Mouse (Mus musculus) retina, postnatal 7 days (tissue): ENCODE data around the gene Pinlyp.
"Not testable (repeated sequence)": the region's sequence is repeated elsewhere in the genome, so short reads cannot be mapped to it uniquely, and the experiment has no call there.

ENCODE experiments used
- DNase-seq: peaks from one replicate; pipeline ENCODE4 v3.0.0-alpha.2; 2012; ENCODE audit warnings: low read depth, low spot score

The Pinlyp gene

DNA sequence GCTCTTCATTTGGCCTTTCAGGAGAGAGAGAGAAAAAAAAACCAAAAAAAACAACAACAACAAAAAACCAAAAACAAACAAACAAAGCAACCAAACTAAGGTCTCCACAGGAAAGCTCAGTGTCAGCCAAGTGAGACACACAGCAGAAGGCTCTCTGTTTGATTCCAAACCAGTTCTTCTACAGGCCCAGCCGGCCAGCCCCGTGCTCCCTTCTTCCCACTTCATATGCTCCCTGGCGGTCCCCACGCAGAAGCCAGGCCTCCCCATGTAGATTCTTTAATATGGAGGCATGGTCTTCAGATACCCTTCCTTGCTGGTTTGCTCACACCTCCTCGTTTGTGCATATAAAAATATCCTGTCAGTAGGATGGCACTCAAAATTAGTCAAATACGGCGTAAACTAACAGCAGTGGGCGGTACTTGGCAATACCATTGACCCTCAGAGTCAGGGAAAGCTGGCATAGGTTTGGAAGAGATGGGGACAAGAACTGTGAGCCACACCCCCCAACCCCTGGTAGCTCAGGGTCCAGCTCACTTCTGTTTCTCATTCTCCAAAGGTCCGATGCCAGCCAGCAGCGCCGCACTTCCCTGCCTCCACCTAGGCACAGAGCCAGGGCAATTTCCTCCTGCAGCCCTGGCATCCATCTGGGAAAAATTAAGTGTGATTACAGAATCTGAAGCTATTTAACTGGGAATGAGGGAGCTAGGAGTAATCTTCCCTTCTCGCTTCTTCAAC lies 20.1 kb downstream of the Pinlyp start:
- no peak for DNase-seq

DNA sequence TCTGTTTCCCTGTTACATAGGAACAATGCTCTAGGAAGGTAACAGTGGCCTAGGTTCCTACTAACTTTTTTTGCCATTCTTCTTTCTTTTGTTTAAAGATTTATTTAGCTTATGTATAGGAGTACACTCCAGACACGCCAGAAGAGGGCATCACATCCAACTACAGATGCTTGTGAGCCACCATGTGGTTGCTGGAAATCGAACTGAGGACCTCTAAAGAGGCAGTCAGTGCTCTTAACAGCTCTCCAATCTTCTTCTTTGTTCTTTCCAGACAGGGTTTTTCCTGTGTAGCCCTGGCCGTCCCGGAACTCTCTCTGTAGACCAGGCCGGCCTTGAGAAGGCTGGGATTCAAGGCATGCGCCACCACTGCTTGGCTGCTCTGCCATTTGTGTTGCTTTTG lies 20.9 kb downstream of the Pinlyp start:
- DNase-seq, result no peak

DNA sequence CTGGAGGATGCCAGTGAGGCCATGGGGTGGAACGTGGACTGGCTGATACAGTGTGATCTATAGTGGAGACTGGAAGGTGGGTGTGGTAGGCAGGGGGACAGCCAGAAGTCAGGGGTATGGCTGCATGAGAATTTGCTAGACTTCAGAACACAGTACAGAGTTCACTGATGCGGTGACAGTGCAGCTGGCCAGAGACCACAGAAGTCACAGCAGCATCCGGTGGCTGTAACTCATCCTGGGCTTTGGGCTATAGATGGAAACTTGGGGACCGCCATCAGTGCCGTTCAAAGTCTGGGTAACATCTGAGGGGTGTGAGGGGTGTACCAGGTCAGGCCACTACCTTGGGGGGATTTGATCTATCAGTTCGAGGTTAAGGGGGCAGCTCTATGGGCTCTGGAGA lies 22.2 kb downstream of the Pinlyp start:
- no peak for DNase-seq

DNA sequence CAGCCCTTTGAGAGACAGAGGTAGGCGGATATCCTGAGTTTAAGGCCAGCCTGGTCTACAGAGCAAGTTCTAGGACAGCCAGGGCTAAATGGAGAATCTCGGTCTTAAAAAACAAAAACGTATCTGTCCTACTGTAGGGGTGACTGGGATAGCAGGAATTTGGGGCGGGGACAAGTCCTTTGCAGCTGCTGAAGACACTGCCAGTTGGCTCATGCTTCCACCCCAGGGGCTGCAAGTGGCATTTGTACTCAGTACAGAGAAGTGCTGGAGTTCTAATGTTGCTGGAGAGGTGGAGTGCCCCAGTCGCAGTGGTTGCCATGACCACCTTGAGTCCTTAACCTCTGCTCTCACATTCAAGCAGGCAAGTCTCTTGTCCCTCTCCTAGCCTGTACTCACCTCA lies 23.1 kb downstream of the Pinlyp start:
- DNase-seq, result no peak

DNA sequence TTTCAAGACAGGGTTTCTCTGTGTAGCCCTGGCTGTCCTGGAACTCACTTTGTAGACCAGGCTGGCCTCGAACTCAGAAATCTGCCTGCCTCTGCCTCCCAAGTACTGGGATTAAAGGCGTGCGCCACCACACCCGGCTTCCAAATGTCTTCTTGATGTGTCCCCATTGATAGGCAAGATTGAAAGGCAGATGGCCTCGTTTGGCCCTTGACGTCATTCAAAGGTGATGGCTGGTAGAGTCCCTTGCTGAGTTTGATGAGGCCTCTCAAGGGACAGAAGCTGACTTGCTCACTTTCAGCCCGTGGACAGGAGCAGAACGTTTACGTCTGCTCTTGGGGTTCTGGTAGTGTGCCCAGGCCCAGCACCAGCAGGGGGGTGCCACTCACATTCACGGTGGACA lies 25.9 kb downstream of the Pinlyp start:
- DNase-seq, result not testable (repeated sequence)

DNA sequence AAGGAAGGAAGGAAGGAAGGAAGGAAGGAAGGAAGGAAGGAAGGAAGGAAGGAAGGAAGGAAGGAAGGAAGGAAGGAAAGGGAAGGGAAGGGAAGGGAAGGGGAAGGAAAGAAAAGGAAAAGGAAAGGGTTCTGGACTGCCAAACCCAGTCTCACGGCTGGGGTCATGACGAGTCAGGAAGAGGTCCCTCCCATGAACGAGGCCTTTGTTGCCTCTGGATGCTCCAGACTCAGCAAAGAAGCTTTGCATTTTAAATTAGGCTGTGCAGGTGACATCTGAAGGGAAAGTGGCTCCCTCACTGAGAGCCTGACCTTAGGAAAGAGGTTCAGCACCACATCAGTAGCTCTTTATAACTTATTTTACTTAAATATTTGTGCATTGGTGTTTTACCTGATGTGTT lies 26.8 kb downstream of the Pinlyp start:
- DNase-seq, result no peak

DNA sequence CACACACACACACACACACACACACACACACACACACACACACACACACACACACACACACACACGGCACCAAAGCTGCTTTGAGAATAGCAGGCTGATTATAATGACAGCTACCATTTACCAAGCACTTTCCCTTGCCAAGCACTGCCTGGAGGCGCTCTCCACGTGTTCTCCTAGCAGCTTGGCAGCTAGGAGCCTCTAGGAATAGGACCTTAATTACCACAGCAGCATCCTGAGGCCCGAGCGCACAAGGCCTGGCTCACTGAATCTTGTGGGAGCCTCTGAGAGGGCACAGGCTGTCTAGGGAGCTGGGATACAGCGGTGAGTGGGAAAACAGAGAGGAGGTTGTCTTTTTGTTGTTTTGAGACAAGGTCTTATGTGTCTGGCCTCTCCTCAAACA lies 28.3 kb downstream of the Pinlyp start:
- no peak for DNase-seq

DNA sequence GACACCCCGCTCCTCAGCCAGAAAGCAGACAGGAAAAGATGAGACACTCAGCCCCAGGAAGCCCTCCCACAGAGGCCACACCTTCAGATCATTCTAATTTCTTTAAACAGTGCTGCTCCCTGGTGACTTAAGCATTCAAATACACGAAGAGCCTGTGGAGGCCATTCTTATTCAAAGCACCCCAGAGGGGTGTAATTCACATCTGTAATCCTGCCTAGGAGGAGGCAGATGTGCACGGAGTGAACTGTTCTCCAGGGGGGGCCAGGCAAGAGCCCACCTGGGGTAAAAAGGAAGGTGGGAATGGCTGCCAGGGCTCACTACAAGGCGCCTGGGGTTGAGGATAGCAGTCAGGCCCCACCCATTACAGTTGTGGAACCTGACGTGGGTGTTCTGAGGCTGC lies 28.8 kb downstream of the Pinlyp start:
- DNase-seq, result no peak

DNA sequence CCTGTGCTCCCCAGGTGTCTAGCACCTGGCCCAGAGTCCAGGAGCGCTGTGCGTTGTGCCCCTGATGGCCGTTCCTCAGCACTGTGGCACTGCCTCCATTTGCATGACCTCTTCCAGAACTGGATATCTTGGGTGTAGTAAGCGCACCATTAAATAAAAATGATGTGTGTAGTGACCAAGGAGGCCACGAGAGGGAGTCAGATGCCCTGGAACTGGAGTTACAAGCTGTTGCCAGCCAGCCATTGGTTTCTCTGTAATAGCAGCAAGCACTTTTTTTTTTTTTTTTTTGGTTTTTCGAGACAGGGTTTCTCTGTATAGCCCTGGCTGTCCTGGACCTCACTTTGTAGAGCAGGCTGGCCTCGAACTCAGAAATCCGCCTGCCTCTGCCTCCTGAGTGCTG lies 29.6 kb downstream of the Pinlyp start:
- DNase-seq, result not testable (repeated sequence)

DNA sequence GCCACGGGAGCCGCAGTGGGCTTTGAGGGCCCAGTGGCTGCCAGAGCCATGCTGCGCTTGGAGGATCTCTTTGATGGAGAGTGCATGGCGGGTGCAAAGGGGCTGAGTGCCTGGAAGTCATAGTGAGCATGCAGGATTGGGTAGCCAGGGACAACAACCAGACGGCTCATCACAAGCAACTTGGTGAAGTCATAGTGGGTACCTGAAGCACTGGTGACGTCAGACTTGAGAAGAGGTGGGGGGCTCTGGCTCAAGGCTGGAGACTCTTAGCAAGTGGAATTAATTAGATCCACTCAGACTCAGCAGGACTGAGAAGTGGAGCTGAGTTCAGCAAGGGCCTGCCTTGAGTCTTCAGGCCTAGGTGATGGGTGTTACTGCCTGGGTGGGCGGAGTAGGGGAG lies 33.6 kb downstream of the Pinlyp start, which contains the start of gene AC161166.1:
Gene AC161166.1 (minus strand): TSS at position 101 of the 400 bp plus-strand sequence.
- no peak for DNase-seq

DNA sequence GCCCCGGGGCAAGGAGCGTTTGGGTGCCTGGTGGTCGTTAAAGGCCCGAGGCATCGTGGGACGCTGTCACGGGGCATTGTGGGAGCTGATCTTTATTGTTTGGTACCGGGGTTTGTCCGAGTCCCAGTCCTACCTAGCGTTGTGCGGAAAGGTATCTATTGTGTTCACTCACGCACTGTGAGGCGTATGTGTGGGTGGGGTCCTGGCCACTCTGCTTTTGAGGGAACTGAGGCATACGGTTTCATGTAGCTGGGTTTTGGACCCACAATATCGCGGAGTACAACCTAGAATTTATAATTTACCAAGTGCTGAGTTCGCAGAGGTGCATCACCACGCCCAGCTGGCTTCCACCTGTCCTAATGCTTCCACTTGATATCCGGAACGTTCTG lies 38.2 kb downstream of the Pinlyp start:
- DNase-seq, result no peak

DNA sequence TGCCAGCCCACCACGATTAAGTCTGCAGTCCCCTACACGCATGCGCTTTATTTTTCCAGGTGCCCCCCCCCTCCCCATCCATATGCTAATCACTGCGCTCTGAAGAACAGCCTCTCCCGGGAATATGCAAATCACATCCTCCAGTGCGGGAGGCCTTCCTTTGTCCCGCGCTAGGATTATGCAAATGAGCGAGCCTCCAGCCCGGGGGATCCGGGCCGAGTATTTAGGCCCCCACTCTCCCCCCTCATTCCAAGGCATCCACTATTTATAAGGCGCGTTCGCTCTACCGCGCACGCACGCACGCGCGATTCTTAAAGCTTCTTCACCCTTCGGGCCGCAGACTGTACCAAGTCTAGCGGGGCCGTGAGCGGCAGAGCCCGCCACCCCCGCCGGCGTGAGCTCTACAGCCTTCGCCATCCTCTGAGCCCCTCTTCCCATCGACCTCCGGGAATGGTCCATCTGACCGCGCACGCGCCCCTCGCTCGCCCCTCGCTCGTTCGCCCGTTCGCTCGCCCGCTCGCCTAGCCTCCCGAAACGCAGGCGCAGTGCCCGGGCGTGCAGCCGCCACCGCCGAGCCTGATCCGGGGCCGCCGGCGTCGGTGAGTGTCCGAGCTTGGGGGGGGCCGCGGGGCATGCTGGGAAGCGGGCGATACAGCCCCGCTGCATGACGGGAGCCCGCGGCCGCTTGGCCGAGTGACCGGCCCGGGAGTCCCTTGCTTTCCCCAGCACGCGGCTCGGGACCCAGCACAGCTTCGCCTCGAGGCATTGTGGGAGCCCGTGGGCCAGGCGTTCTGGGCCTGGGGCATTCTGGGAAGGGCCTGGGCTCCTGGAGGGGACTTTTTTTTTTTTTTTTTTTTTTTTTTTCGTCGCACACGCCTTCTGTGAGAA lies 38.8 kb downstream of the Pinlyp start, which contains the start of gene Zfp428:
Gene Zfp428 (plus strand): TSS at position 169 of the 888 bp plus-strand sequence.
- DNase-seq, result peak; percentile 87

DNA sequence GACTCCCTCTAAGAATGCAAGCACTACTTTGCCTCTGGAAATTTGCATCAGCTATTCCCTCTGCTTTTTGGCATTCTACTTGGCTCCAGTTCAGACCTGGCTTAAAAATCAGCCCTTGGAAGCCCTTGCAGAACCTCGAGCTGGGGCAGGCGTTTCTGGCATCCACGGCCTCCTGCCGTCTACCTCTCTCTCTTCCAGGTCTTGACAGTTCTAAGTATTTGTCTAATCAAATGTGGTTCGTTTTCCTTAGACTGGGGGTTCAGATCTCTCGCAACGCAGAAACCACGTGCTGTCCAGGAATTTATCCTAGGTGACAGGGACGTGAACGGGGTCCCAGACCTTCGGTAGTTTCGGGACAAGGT lies 39.5 kb downstream of the Pinlyp start:
- no peak for DNase-seq

DNA sequence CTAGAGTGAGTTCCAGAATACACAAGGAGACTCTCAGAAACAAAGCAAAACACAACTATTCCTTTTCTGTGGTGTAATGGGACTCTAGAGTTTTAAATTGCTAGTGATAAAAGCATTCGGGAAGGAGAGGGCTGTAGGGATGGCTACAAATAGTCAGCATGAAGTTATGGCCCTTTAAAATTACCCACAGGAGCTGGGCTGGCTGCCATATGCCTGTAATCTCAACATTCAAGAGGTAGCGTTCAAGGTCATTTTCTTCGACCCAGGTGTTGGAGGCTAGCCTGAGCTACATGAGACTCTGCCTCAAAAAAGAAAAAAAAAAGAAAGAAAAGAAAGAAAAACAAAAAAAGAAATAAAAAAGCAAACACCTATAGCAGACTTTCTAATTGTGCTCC lies 39.9 kb downstream of the Pinlyp start:
- DNase-seq, result no peak

DNA sequence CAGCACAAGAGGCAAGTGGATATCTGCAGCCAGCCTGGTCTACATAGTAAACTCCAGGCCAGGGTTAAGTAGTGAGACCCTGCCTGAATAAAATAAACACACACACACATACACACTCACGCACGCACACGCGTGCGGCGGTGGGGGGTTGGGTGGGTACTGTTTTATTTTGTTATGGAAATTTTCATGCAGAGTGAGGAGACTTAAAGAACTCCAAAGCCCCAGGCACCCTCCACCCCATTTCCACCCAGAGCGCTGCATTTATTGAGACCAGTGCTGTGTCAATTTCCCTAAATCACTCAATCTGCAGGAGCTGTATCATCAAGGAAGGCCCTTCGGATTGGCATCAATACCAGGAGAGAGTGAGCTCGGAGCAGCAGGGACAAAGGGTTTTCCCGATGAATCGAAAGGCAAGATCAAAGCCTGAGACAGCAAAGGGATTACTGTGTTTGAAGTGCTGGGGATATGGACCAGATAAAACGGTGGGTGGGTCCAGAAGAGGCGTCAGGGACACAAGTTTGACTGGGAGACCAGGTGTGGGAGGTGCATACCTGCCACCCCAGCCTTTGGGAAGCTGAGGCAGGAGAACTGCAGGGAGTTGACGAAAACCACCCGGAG lies 40.4 kb downstream of the Pinlyp start:
- no peak for DNase-seq

DNA sequence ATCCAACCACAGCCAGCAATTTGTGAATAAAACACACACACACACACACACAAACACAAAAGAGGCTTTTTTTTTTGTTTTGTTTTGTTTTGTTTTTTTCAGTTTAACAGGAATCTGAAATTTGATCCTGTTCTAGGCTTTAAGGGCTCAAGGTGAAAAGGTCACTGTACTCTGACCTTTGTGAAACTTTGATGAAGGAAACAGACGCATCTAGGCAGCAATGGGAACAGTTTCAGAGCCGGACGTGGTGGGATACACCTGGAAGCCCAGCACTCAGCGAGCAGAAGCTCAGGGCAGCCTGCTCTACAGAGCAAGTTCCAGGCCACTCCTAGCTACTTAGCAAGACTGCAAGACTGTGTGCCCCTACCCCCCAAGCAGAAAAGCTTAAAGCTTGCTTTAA lies 41.0 kb downstream of the Pinlyp start:
- DNase-seq, result no peak

DNA sequence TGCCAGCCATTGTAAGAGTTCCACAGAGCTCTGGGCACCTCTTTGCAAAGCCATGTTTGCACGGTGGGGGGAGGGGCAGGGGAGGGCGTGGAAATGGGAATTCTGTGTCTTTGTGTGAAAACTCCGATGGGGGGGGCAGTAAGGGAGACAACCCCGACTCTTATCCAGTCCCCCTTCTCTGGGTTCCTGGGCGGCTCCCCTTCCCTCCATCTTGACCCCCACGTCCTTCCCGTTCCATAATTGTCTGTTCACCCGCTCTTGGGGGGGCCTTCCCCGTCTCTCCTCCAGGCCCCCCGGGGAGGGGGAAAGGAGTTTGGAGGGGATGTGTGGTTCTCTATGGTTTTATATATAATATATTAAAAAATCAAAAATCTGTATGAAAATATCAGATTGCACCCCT lies 41.9 kb downstream of the Pinlyp start:
- no peak for DNase-seq

DNA sequence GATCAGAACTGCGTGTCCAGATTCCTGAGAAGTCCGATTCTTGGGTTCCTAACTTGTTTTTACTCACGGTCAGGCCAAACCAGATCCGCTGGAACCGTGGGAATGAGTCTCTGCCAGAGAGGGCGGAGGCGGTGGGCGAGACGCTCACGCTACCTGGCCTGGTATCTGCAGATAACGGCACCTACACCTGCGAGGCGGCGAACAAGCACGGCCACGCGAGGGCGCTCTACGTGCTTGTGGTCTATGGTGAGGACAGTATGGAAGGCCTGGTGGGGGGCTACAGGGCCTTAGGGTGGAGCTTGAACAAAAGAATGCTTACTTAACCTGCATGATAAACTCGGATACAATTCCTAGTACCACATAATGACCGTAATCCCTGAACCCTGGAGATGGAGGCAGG lies 44.4 kb downstream of the Pinlyp start:
- no peak for DNase-seq

DNA sequence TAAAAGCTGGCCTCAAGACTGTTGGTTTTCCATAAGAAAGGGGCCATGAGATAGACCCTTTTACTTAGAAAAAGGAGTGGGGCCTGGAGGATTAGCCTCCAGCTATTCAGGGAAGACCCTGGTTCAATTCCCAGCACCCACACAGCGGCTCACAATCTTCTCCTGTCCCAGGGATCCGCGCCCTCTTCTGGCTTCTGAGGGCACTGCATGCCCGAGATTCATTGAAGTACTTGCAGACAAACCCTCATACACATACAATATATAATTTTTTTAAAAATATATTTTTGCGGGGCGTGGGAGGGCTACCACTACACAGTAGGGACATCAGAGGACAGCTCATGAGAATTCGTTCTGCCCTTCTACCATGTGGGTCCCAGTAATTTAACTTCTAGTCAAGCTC lies 45.0 kb downstream of the Pinlyp start:
- DNase-seq, result no peak

DNA sequence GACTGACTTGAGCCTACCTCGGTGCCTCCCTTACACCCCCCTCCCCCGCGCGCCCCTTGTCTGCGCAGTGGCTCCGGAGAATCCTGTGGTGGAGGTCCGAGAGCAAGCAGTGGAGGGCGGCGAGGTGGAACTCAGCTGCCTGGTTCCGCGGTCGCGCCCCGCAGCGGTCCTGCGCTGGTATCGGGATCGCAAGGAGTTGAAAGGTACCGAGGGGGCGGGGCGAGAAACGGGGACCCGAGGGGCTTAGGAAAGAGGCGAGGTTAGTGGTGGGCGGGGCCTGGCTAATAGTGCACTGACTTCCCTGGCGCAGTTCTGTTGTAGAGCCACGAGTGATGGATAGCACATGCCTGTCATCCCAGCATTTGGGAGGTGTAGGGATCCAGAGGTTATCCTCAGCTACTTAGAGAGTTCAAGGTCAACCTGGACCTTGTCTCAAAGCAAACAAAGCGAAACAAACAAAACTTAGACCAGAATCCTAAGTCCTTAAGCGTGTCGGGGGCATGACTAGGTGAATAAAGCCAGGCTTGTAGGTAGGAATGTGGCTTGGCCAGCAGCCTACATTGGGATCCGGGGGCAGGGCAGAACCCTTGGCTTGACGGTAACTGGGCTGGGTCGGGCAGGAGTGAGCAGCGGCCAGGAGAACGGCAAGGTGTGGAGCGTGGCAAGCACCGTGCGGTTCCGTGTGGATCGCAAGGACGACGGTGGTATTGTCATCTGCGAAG lies 45.9 kb downstream of the Pinlyp start:
- DNase-seq, result no peak
